Mouse (Mus musculus) cerebellum, postnatal 10 days (tissue): ENCODE results near the gene Flnb.

ENCODE experiments used
- DNase-seq, 2 experiments: peaks; one replicate each; pipeline ENCODE4 v3.0.0; 2021; ENCODE audit warnings: mixed read lengths in 2 of 2

Flnb gene

DNA sequence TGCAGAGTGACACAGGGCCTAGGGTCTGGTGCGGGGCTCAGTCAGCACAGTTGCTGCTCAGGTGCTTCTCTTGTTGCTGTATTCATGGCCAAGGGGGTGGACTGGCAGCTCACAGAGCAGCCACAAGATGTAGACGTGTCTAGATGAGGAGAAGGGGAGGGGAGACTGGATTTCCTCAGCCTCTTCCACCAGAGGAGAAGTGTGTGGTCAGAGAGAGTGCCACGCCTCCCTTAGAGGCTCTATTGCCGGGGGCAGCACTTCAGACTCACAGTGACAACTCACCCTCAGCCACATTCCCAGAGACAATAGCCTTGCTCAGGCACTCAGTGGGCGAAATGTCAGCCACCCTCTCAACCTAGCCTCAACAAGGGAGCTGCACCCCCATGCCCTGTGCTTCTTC, 127.5 kb downstream of the Flnb start:
- no peak for DNase-seq

DNA sequence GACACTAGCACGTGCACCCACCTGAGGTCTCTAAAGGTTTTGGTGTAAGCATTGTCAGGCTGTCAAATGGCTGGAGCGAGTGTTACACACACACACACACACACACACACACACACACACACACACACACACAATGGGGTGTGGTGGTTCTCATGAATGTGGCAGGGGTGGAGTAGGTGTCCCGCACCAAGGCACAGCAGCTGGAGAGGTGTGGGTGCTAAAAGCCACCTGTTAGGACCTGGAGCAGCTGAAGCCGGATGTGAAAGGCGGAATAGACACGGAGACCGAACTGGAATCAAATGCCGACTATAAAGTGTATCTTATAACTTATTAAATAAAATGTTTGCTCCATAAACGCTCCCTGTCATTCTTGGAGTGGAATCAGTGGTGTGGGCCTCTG, 133.5 kb downstream of the Flnb start:
- DNase-seq = no peak

GRCm38 (mm10) chr14:7952610-7953254, 135.0 kb downstream of the Flnb start:
- DNase-seq = no peak

DNA sequence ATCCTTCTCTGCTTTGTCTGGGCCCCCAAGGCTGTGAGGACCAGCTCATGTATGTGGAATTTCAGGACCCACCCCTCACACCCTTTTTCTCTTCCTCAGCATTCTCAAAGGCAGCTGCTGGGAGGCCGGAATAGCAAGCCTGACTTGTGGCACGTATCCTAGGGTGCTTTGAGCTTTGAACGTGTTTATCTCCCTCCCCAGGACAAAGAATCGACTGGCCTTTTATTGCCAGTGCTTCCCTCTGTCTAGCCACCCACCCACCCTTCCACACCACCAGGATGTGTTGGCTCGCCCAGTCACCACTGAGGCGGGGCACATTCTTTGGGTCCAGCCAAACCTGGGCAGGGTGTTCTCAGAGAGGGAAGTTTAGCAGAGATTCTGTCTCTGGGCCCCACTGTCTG, 136.3 kb downstream of the Flnb start:
- DNase-seq = no peak

DNA sequence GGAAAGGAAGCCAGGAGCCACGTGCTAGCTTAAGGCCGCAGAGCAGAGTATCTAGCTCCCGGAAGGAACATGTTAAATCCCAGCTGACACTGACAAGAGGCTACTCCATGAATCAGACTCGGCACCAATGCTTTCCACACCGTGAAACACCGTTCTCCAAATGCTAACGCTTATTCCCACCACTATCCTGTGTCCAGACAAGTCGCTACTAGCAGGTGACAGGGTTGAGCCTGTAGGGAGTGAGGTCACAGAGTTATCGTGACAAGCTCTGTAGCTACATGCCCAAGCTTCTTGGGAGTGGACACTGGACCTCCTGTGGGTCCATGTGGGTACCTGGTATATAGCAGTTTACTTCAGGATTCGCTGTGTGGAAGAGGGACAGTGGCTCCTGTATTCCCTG, 138.7 kb downstream of the Flnb start:
- DNase-seq = no peak

DNA sequence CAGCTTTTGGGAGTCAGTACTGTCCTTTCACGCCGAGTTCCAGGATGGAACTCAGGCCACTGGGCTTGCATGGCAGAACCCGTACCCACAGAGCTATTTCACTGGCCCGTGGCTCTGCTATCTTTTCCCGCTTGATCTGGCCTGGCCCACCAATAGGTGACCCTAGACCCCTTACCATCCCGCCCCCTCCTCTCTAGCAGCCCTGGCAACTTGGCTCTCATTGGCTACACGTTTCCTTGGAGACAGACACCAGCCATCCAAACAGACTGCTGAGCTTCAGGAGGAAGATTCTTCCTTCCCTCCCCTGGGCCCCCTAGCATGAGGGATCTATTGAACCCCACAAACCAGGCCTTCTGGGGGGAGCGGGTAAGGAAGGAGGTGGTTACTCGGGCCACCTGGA, 139.3 kb downstream of the Flnb start, which contains the start of gene Gm45521:
Gene Gm45521 (plus strand): TSS at position 240 of the 400 bp plus-strand sequence.
- DNase-seq = no peak

GRCm38 (mm10) chr14:7960616-7961015, 142.9 kb downstream of the Flnb start:
- peak; percentile 68 to 77 for DNase-seq

- DNase-seq = peak; percentile 28 to 32
Observed at GRCm38 (mm10) chr14:7961714-7962113, 144.0 kb downstream of the Flnb start.

DNA sequence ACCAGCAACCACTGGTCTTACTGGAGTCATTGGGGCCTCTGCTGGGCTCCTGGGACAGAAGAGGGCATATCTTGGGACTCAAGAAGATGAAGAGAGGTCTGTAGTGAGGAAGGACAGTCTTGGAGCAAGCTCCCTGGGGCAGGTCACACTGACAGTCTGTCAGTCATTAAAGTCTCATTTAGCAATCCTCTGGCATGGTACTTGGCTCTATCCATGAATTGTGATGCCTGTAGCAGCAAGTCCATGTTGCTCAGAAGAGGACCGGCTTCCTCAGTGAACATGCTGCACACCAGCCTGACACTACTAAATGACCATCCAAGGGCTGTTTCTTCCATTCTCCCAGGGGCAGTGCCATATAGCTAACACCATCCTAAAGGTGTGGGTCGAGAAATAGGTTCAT, 144.9 kb downstream of the Flnb start:
- DNase-seq = no peak

DNA sequence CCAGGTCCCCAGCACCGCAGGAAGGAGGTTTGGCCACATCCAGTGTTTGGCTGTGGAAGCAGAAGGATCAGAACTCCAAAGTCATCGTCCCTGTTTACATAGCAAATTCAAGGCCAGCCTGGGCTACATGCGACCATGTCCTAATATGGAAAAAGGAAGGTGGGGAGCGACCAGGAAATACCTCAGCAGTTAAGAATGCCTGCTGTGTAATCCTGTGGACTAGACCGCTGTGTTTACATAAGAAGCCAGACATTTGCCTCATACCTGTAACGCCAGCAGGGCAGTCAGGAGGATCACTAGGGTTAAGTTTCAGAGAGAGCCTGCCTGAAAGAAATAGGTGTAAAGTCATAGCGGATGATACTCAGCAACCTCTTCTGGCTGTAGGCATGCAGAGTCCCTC, 145.4 kb downstream of the Flnb start:
- no peak for DNase-seq

- peak; percentile 86 to 92 for DNase-seq
Observed at GRCm38 (mm10) chr14:7964219-7964889, 146.6 kb downstream of the Flnb start.

- DNase-seq = no peak
Observed at GRCm38 (mm10) chr14:7971889-7972493, 154.2 kb downstream of the Flnb start.

- DNase-seq = no peak
Observed at GRCm38 (mm10) chr14:7974643-7975042, 156.9 kb downstream of the Flnb start.

DNA sequence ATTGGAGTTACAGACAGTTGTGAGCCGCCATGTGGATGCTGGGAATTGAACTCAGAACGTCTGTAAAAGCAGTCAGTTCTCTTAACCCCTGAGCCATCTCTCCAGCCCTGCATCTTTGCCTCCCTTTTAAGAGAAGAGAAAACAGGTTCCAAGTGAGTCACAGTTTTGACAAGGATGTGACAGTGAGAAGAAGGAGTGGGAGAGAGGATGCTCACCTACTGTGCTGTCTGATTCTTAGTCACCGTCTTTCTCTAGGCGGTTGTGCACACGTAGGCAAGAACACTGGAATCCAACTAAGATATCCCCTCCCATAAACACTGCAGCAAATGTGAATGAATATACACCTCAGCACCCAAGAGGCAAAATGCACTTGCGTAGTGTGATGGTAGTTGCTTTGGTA, 157.4 kb downstream of the Flnb start:
- DNase-seq = no peak

GRCm38 (mm10) chr14:7977471-7977870, 159.7 kb downstream of the Flnb start:
- no peak for DNase-seq

DNA sequence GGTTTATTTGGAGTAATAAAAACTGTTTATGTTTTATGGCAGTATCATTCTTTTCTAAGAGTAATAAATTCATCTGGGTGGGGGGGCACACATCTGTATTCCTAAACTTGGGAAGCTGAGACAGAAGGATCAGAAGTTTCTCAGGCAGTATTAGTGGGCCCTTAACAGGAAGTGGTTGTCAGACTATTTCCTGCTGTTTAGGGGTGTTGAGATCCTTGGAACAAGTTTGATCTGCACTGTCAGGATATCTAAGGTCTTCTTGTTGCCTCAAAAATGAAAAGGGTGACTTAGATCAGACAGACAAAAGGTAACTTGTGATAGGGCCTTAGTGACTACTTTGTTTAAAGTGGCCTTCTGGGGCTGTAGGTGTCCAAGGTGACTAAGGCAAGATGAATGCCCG, 160.4 kb downstream of the Flnb start:
- DNase-seq = no peak

- DNase-seq = no peak
Observed at GRCm38 (mm10) chr14:7981226-7981625, 163.5 kb downstream of the Flnb start.

DNA sequence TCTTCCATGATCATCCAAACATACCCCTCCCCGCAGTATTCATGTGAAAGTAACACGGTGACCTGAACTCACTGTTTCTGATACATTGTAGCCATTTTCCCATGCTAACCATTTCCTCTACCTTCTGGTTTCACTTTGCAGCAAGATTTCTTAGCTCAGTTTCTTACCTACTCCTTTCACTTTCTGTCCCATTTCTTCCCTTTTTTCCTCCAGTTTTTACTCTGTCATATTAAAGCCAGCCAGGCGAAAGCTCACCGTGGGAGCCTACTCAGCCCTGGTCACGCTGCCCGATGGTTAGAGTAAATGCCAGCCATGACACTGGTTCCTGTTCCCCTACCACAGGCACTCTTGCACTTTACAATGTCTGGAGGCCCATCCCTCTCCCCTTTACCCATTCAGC, 169.2 kb downstream of the Flnb start:
- no peak for DNase-seq

DNA sequence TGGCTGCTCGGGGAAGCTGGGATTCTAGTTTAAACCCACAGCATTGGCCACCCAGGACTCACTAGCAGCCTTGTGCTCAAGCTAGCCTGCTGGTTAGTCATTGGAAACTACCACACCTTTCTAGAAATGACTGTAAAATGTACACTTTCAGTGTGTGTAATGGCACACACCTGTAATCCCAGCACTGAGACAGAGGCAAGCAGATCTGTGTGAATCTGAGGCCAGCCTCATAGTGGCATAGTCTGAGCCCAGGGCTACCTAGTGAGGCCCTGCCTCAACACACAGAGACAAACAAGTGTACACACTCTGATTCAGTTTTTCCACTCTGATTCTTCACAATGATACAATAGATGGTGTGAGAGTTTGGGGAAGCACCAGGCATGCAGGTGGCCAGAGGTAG, 171.6 kb downstream of the Flnb start:
- no peak for DNase-seq

- no peak for DNase-seq
Observed at GRCm38 (mm10) chr14:7989961-7990360, 172.2 kb downstream of the Flnb start.

DNA sequence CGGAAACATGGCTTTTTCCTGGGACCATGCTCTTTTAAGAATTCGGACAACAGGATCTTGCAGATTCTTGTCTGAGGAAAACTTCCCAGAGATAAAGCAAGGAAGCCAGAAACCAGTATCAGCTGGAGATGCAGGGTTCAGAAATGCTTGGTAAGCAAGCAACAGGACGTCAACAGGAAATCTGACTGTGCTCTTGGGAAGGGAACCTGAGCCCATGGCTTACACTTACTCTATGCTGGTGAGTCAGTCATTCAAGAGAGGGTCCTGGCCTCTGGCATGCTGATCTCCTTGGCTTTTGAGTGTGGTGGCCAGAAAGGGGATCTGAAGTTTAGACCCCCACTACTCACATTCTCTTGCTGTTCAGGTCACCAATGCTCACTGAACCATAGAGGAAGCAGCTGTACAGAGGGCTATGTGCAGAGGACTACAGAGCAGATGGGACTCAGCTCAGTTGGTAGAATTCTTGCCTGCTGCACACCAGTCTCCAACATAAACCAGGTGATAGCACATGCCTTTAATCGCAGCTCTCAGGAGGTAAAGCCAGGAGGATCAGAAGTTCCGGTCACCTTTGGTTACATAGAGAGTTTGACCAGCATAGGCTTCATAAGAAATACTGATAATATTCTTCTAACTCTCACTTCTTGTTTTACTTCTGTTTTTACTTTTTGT, 173.5 kb downstream of the Flnb start:
- DNase-seq = no peak

DNA sequence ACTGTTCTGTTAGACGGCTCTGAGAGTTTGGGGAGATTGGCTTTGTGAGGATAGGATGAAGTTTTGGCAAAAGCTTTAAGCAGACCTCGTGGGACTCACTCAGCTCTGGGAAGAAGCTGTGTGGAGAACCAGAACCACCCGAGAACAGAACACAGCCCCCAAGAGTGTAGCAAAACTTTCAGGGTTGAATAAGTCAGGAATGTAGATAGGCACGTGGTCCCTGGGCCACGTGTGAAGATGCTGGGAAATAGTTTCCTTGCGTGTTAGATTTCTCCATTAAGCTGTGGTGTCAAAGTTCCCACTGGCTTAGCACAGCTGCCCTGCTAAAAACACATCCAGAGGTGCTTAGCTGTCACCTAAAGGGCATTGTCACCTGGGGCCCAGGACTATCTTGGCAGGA, 174.4 kb downstream of the Flnb start:
- DNase-seq = no peak

DNA sequence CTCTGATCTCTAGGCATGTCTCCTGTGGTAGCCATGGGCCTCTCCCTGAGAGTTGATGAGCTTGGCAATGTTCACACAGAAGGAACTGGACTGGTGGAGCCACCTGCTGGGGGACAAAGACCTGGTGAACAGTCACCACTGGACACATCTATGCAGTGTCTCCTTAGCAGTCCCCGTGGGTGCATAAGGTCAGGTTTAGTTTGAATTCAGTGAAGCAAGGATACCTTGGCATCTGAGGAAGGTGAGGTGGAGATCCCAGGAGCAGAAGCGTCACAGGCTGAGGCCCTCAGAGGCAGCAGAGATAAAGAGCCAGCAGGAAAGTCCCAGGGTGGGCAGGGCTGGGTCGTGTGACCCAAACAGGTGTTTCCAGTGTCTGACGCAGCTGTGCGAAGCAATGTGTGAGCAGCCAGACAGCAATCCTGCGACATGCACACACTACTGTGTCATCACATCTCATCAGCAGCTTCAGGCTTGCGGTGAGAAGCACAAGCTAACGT, 176.6 kb downstream of the Flnb start, which contains the start of gene Dnase1l3:
Gene Dnase1l3 (minus strand): TSS at position 303 of the 497 bp plus-strand sequence.
- peak; percentile 32 to 42 for DNase-seq
